Mouse (Mus musculus) telencephalon, adult 2 months (tissue): Measurements from ENCODE around the gene Nipa1.

Experiments used
- DNase-seq: peaks from one replicate; pipeline ENCODE4 v3.0.0-alpha.2; 2011; ENCODE audit warnings: low read depth, low spot score

Gene Nipa1

GRCm38 (mm10) chr7:55935025-55935424, 84.7 kb downstream of the Nipa1 start:
- no peak for DNase-seq

- no peak for DNase-seq
Observed at GRCm38 (mm10) chr7:55928649-55929048, 91.1 kb downstream of the Nipa1 start.
